Mouse (Mus musculus) thymus, adult 2 months (tissue): Measurements from ENCODE around the gene Myo1e.

Source experiments
- CTCF ChIP-seq: fragments of 200-500 bp; IDR thresholded peaks from 2 replicates; pipeline ENCODE4 v1.5.1; 2012; ENCODE audit warnings: mild to moderate bottlenecking, control low read depth, low read length, moderate library complexity, borderline replicate concordance; ENCODE audit not compliant: control insufficient read depth, poor library complexity, insufficient read depth; ENCODE audit errors: extremely low read depth
- POLR2A ChIP-seq: fragments of 200-500 bp; IDR thresholded peaks from 2 replicates; pipeline ENCODE4 v1.6.1; 2012; ENCODE audit warnings: mild to moderate bottlenecking, low read length, control low read depth, moderate library complexity; ENCODE audit not compliant: control insufficient read depth, poor library complexity, insufficient read depth; ENCODE audit errors: extremely low read depth

DNA sequence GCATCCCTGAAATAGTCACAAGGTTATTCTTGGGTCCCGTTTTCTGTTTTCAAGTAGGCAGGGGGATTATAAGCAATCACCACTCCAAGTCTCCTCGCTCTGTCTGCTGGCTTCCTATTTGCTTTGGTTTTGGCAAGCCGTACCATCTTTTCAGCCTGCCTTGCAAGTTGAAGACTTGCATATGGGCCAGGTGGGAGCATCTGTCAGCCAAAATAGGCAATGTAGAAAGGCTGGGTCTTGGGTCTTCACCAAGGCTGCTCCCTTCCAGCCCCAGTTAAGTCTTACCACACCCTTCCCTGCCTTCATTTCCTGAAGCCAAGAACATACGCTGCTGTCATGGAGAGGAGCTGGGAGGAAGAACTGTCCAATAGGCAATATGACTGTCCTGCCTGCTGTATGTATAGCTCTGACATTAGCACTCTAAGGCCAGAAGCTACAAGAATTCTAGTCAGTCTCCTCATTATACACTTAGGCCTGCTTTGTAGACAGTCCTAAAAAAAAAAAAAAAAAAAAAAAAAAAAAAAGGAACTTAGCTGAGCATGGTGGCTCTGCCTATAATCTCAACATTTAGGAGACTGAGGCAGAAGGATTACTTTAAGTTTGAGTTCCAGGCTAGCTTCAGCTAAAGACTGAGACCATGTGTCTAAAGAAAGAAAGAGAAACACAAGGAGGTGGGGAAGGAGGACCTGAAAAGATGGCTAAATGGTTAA, 180.4 kb downstream of the Myo1e start:
- TF ChIP-seq CTCF, result no peak
- no peak for TF ChIP-seq POLR2A
